ENCODE assay signal across 18 mouse cellular contexts in genomic region chr16:36087846-36088245, GRCm38 (mm10). TPM values are rescaled to one million over a fixed set of nuclear protein-coding genes. Genes with fewer than 3 reads are reported as not detected.
DNase-seq lines count a peak whose midpoint lies in the region; ATAC-seq and TF ChIP-seq lines count a peak whose summit lies in the region.
"Had no signal": no experiment of that assay in that cellular context is flagged by ENCODE, and none has a peak within 500 bp of the region (broad histone marks: within the 10 kb centered on the region; RNA-seq: fewer than 3 reads in every experiment).

No protein-coding gene starts in this region.

- no peak overlapping the region for H3K9ac ChIP-seq in heart, embryonic 14.5 days (ENCODE audit: low read length)
- 0 out of 2 replicates have a peak overlapping the region, but pooled peaks have one; percentile 3 for H3K9ac ChIP-seq in neural tube, embryonic 12.5 days
- no peak overlapping the region for H3K9ac ChIP-seq in liver, embryonic 11.5 days (ENCODE audit: low read depth, low read length)
- H3K9ac ChIP-seq in hindbrain, embryonic 11.5 days (ENCODE audit: low read depth, low read length) = no peak overlapping the region
- H3K9ac ChIP-seq in hindbrain, postnatal 0 days (replicated peaks; ENCODE audit: low read length) = no peak overlapping the region
- H3K9ac ChIP-seq: embryonic facial prominence, embryonic 12.5 days; hindbrain, embryonic 12.5 days had no signal

- H3K27me3 ChIP-seq in heart, embryonic 14.5 days (ENCODE audit: control insufficient read depth, insufficient read depth, low read length) = no peaks in the 10 kb centered on the region
- no peaks in the 10 kb centered on the region for H3K27me3 ChIP-seq in neural tube, embryonic 12.5 days (replicated peaks)
- no peaks in the 10 kb centered on the region for H3K27me3 ChIP-seq in liver, embryonic 11.5 days (replicated peaks; ENCODE audit: control insufficient read depth, insufficient read depth, low read length)
- no peaks in the 10 kb centered on the region for H3K27me3 ChIP-seq in hindbrain, embryonic 11.5 days (ENCODE audit: control insufficient read depth, insufficient read depth, low read length)
- H3K27me3 ChIP-seq in hindbrain, postnatal 0 days (ENCODE audit: insufficient read depth, low read length) = no peaks in the 10 kb centered on the region
- H3K27me3 ChIP-seq: embryonic facial prominence, embryonic 12.5 days; hindbrain, embryonic 12.5 days had no signal

- ATAC-seq in heart, embryonic 14.5 days (ENCODE audit: insufficient number of reproducible peaks, insufficient read depth, low FRiP score, low read depth) = no peak
- no peak for ATAC-seq in neural tube, embryonic 12.5 days (ENCODE audit: low FRiP score, low read depth)
- ATAC-seq in liver, embryonic 11.5 days (replicated peaks; ENCODE audit: low FRiP score) = peak; percentile 70
- ATAC-seq in hindbrain, embryonic 11.5 days (ENCODE audit: low FRiP score) = no peak
- no peak for ATAC-seq in hindbrain, postnatal 0 days
- ATAC-seq: forebrain, embryonic 14.5 days had no signal

- H3K4me3 ChIP-seq in heart, embryonic 14.5 days (ENCODE audit: control insufficient read depth in 1 of 2, insufficient read depth in 1 of 2, low read depth in 1 of 2, low read length in 2 of 2) = no peak overlapping the region
- H3K4me3 ChIP-seq in neural tube, embryonic 12.5 days = no peak overlapping the region
- H3K4me3 ChIP-seq in liver, embryonic 11.5 days (ENCODE audit: low read depth, low read length) = no peak overlapping the region
- no peak overlapping the region for H3K4me3 ChIP-seq in hindbrain, embryonic 11.5 days (ENCODE audit: low read depth, low read length)
- H3K4me3 ChIP-seq in hindbrain, postnatal 0 days (ENCODE audit: low read length) = no peak overlapping the region
- H3K4me3 ChIP-seq: embryonic facial prominence, embryonic 12.5 days; hindbrain, embryonic 12.5 days; midbrain, embryonic 10.5 days had no signal

- DNase-seq in heart, adult 11 months = no peak
- no peak for DNase-seq in neural tube, embryonic 10.5 days (ENCODE audit: extremely low spot score, low spot score)
- DNase-seq in liver, embryonic 11.5 days (ENCODE audit: low spot score) = no peak
- peak; percentile 81 for DNase-seq in yolk sac, embryonic 10.5 days (ENCODE audit: low spot score)
- DNase-seq in hindbrain, embryonic 11.5 days (ENCODE audit: low spot score) = no peak
- no peak for DNase-seq in hindbrain, postnatal 0 days (ENCODE audit: low spot score)
- DNase-seq: cerebellum, adult 9-10 months; gastrocnemius, postnatal 14 days; left cerebral cortex, postnatal 4 days; thymus, postnatal 36 days had no signal

- H3K4me2 ChIP-seq in heart, embryonic 14.5 days (ENCODE audit: low read length) = no peak overlapping the region
- no peak overlapping the region for H3K4me2 ChIP-seq in neural tube, embryonic 12.5 days (replicated peaks)
- no peak overlapping the region for H3K4me2 ChIP-seq in liver, embryonic 11.5 days
- H3K4me2 ChIP-seq in hindbrain, embryonic 11.5 days (replicated peaks; ENCODE audit: low read depth, low read length) = no peak overlapping the region
- no peak overlapping the region for H3K4me2 ChIP-seq in hindbrain, postnatal 0 days (ENCODE audit: low read depth, low read length)
- H3K4me2 ChIP-seq: embryonic facial prominence, embryonic 12.5 days; hindbrain, embryonic 12.5 days had no signal

- TF ChIP-seq CTCF in hindbrain, postnatal 0 days (IDR thresholded peaks at IDR 0.05; ENCODE audit: low read depth) = no peak

- WGBS in heart, embryonic 14.5 days = 69% methylated on average over 4 of the region's 4 CpGs
- WGBS in neural tube, embryonic 12.5 days = 96% methylated on average over 4 of the region's 4 CpGs
- WGBS in liver, embryonic 11.5 days = 71% methylated on average over 4 of the region's 4 CpGs
- WGBS in hindbrain, embryonic 11.5 days = 87% methylated on average over 4 of the region's 4 CpGs
- 85% methylated on average over 4 of the region's 4 CpGs for WGBS in hindbrain, postnatal 0 days

- peaks cover 92% of the 10 kb centered on the region for H3K36me3 ChIP-seq in heart, embryonic 14.5 days (ENCODE audit: control insufficient read depth, insufficient read depth, low read length)
- H3K36me3 ChIP-seq in neural tube, embryonic 12.5 days = peaks cover 45% of the 10 kb centered on the region
- peaks cover 27% of the 10 kb centered on the region for H3K36me3 ChIP-seq in liver, embryonic 11.5 days (ENCODE audit: control insufficient read depth, insufficient read depth, low read length)
- no peaks in the 10 kb centered on the region for H3K36me3 ChIP-seq in hindbrain, embryonic 11.5 days (ENCODE audit: control insufficient read depth, insufficient read depth, low read length)
- peaks cover 14% of the 10 kb centered on the region for H3K36me3 ChIP-seq in hindbrain, postnatal 0 days (ENCODE audit: insufficient read depth, low read length)

- peak overlapping the region; percentile 42 to 47; a peak in 3 of 4 replicates for H3K27ac ChIP-seq in heart, embryonic 14.5 days (replicated peaks in 1 of 2; ENCODE audit: control insufficient read depth in 1 of 2, insufficient read depth in 1 of 2, low read depth in 2 of 2, low read length in 2 of 2)
- H3K27ac ChIP-seq in neural tube, embryonic 12.5 days = no peak overlapping the region
- no peak overlapping the region for H3K27ac ChIP-seq in liver, embryonic 11.5 days (ENCODE audit: low read depth, low read length)
- H3K27ac ChIP-seq in hindbrain, embryonic 11.5 days (ENCODE audit: low read depth, low read length) = no peak overlapping the region
- no peak overlapping the region for H3K27ac ChIP-seq in hindbrain, postnatal 0 days
- H3K27ac ChIP-seq: embryonic facial prominence, embryonic 12.5 days; hindbrain, embryonic 12.5 days; midbrain, embryonic 10.5 days had no signal

- no peaks in the 10 kb centered on the region for H3K9me3 ChIP-seq in heart, embryonic 14.5 days (ENCODE audit: control insufficient read depth, low read length)
- H3K9me3 ChIP-seq in neural tube, embryonic 12.5 days = no peaks in the 10 kb centered on the region
- no peaks in the 10 kb centered on the region for H3K9me3 ChIP-seq in liver, embryonic 11.5 days (ENCODE audit: control insufficient read depth, low read length)
- H3K9me3 ChIP-seq in hindbrain, embryonic 11.5 days (ENCODE audit: control insufficient read depth, low read length) = no peaks in the 10 kb centered on the region
- H3K9me3 ChIP-seq in hindbrain, postnatal 0 days (ENCODE audit: low read length) = no peaks in the 10 kb centered on the region
- H3K9me3 ChIP-seq: embryonic facial prominence, embryonic 12.5 days; G1E; hindbrain, embryonic 12.5 days; midbrain, embryonic 10.5 days had no signal

- no peaks in the 10 kb centered on the region for H3K4me1 ChIP-seq in heart, embryonic 14.5 days (ENCODE audit: control insufficient read depth in 2 of 2, insufficient read depth in 2 of 2, low read length in 2 of 2)
- H3K4me1 ChIP-seq in neural tube, embryonic 12.5 days = no peaks in the 10 kb centered on the region
- H3K4me1 ChIP-seq in liver, embryonic 11.5 days (replicated peaks; ENCODE audit: control insufficient read depth, insufficient read depth, low read length) = no peaks in the 10 kb centered on the region
- no peaks in the 10 kb centered on the region for H3K4me1 ChIP-seq in hindbrain, embryonic 11.5 days (replicated peaks; ENCODE audit: control insufficient read depth, insufficient read depth, low read length)
- H3K4me1 ChIP-seq in hindbrain, postnatal 0 days (ENCODE audit: insufficient read depth, low read length) = no peaks in the 10 kb centered on the region
- H3K4me1 ChIP-seq: embryonic facial prominence, embryonic 12.5 days; hindbrain, embryonic 12.5 days; midbrain, embryonic 10.5 days had no signal

RNA-seq across cellular contexts. Expression of gene Ccdc58, which starts 16.4 kb away (rescaled TPM):
- 76.2 and 77.5 TPM in 2 replicates for polyA plus RNA-seq in heart, embryonic 14.5 days (2014; fragmentation: Nextera tagmentation; extraction: Ambion mirVana)
- 47.7 and 64.5 TPM in 2 replicates for polyA plus RNA-seq in neural tube, embryonic 12.5 days (2016; fragmentation: Nextera tagmentation; extraction: Ambion mirVana)
- 121 and 137 TPM in 2 replicates for polyA plus RNA-seq in liver, embryonic 11.5 days (2014; fragmentation: Nextera tagmentation; extraction: Ambion mirVana)
- 71.6 and 78.4 TPM in 2 replicates for polyA plus RNA-seq in hindbrain, embryonic 11.5 days (2014; fragmentation: Nextera tagmentation; extraction: Ambion mirVana)
- total RNA-seq in hindbrain, postnatal 0 days (2014; rRNA removed) = 3.8 and 4.9 TPM in 2 replicates
- 27.8 and 34.0 TPM in 2 replicates for polyA plus RNA-seq in hindbrain, postnatal 0 days (2015; fragmentation: Nextera tagmentation; extraction: Ambion mirVana)

RNA-seq across cellular contexts. Expression of gene Fam162a, which starts 16.5 kb away (rescaled TPM):
- 997 and 1,000 TPM in 2 replicates for polyA plus RNA-seq in heart, embryonic 14.5 days (2014; fragmentation: Nextera tagmentation; extraction: Ambion mirVana)
- 162 and 187 TPM in 2 replicates for polyA plus RNA-seq in neural tube, embryonic 12.5 days (2016; fragmentation: Nextera tagmentation; extraction: Ambion mirVana)
- polyA plus RNA-seq in liver, embryonic 11.5 days (2014; fragmentation: Nextera tagmentation; extraction: Ambion mirVana) = 493 and 545 TPM in 2 replicates
- polyA plus RNA-seq in hindbrain, embryonic 11.5 days (2014; fragmentation: Nextera tagmentation; extraction: Ambion mirVana) = 207 and 223 TPM in 2 replicates
- 7.2 and 8.3 TPM in 2 replicates for total RNA-seq in hindbrain, postnatal 0 days (2014; rRNA removed)
- polyA plus RNA-seq in hindbrain, postnatal 0 days (2015; fragmentation: Nextera tagmentation; extraction: Ambion mirVana) = 145 and 146 TPM in 2 replicates

RNA-seq across cellular contexts. Expression of gene Csta1, which starts 43.2 kb away (rescaled TPM):
- not detected in 2 replicates for polyA plus RNA-seq in heart, embryonic 14.5 days (2014; fragmentation: Nextera tagmentation; extraction: Ambion mirVana)
- polyA plus RNA-seq in neural tube, embryonic 12.5 days (2016; fragmentation: Nextera tagmentation; extraction: Ambion mirVana) = 0.06 TPM in 1 of 2 replicates, not detected in the other
- 0.10 TPM in 1 of 2 replicates, not detected in the other for polyA plus RNA-seq in liver, embryonic 11.5 days (2014; fragmentation: Nextera tagmentation; extraction: Ambion mirVana)
- polyA plus RNA-seq in hindbrain, embryonic 11.5 days (2014; fragmentation: Nextera tagmentation; extraction: Ambion mirVana) = 0.15 TPM in 1 of 2 replicates, not detected in the other
- not detected in 2 replicates for total RNA-seq in hindbrain, postnatal 0 days (2014; rRNA removed)
- not detected in 2 replicates for polyA plus RNA-seq in hindbrain, postnatal 0 days (2015; fragmentation: Nextera tagmentation; extraction: Ambion mirVana)
- total RNA-seq: gastrocnemius, postnatal 14 days; left cerebral cortex, postnatal 4 days had no signal
- polyA plus RNA-seq: brain, embryonic 14.5 days; embryonic facial prominence, embryonic 12.5 days; forebrain, embryonic 14.5 days; G1E; hindbrain, embryonic 12.5 days; midbrain, embryonic 10.5 days had no signal

RNA-seq across cellular contexts. Expression of gene Wdr5b, which starts 46.9 kb away (rescaled TPM):
- 7.8 and 7.9 TPM in 2 replicates for polyA plus RNA-seq in heart, embryonic 14.5 days (2014; fragmentation: Nextera tagmentation; extraction: Ambion mirVana)
- polyA plus RNA-seq in neural tube, embryonic 12.5 days (2016; fragmentation: Nextera tagmentation; extraction: Ambion mirVana) = 11.2 and 11.5 TPM in 2 replicates
- polyA plus RNA-seq in liver, embryonic 11.5 days (2014; fragmentation: Nextera tagmentation; extraction: Ambion mirVana) = 4.6 and 6.3 TPM in 2 replicates
- polyA plus RNA-seq in hindbrain, embryonic 11.5 days (2014; fragmentation: Nextera tagmentation; extraction: Ambion mirVana) = 12.2 and 14.2 TPM in 2 replicates
- 5.6 and 6.1 TPM in 2 replicates for total RNA-seq in hindbrain, postnatal 0 days (2014; rRNA removed)
- polyA plus RNA-seq in hindbrain, postnatal 0 days (2015; fragmentation: Nextera tagmentation; extraction: Ambion mirVana) = 4.9 and 6.8 TPM in 2 replicates

Comparison
In these comparisons a context has a peak if more than half of its experiments do, and no peak if none do; other contexts are left out.
1. H3K27ac ChIP-seq: peak in heart, embryonic 14.5 days (2 of 2); none in neural tube, embryonic 12.5 days (single experiment), liver, embryonic 11.5 days (single experiment), hindbrain, embryonic 11.5 days (single experiment) and hindbrain, postnatal 0 days (single experiment).